11 mouse cellular contexts compared by ENCODE assay signal in the genomic region with DNA sequence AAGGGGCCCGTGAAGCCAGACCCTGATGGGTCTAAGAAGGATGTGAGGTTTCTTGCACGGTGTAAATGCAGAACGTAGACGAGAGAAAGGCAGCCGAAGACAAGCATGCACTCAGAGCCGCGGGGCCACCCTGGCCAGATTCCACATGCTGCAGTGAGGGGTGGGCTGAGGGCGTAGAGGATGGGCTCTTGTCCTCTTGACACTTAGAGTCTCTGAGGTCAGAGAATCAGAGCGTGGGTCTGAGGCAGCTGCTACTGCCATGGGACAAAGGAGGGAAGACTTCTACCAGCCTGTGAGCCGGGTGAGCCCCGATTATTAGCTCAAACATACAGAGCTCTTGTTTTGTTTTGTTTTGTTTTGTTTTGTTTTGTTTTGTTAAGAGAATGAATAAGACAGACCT. TPM values are rescaled to one million over a fixed set of nuclear protein-coding genes. Genes with fewer than 3 reads are reported as not detected.
DNase-seq lines count a peak whose midpoint lies in the region; ATAC-seq lines count a peak whose summit lies in the region.
"Had no signal": no experiment of that assay in that cellular context is flagged by ENCODE, and none has a peak within 500 bp of the region (broad histone marks: within the 10 kb centered on the region; RNA-seq: fewer than 3 reads in every experiment).

No protein-coding gene starts in this region.

- no peak overlapping the region for H3K4me3 ChIP-seq in kidney, embryonic 16.5 days (ENCODE audit: low read length)
- peak overlapping the region; percentile 14; the same call in 1 of the 2 replicates for H3K4me3 ChIP-seq in embryonic facial prominence, embryonic 13.5 days
- H3K4me3 ChIP-seq in hindbrain, embryonic 15.5 days, result 0 out of 2 replicates have a peak overlapping the region, but pooled peaks have one; percentile 8
- peak overlapping the region; percentile 9; the same call in 1 of the 2 replicates for H3K4me3 ChIP-seq in neural tube, embryonic 13.5 days
- H3K4me3 ChIP-seq: liver, embryonic 13.5 days had no signal

- peak overlapping the region; percentile 43 for H3K9ac ChIP-seq in kidney, embryonic 16.5 days (replicated peaks; ENCODE audit: low read length)
- H3K9ac ChIP-seq in embryonic facial prominence, embryonic 13.5 days, result peak overlapping the region; percentile 61
- no peak overlapping the region for H3K9ac ChIP-seq in hindbrain, embryonic 15.5 days
- H3K9ac ChIP-seq in neural tube, embryonic 13.5 days, result peak overlapping the region; percentile 44
- H3K9ac ChIP-seq: liver, embryonic 13.5 days had no signal

- peak overlapping the region; percentile 35 for H3K4me2 ChIP-seq in kidney, embryonic 16.5 days (replicated peaks; ENCODE audit: low read depth, low read length)
- H3K4me2 ChIP-seq in embryonic facial prominence, embryonic 13.5 days, result peak overlapping the region; percentile 49
- peak overlapping the region; percentile 43 for H3K4me2 ChIP-seq in hindbrain, embryonic 15.5 days
- peak overlapping the region; percentile 43 for H3K4me2 ChIP-seq in neural tube, embryonic 13.5 days
- H3K4me2 ChIP-seq: liver, embryonic 13.5 days had no signal

- ATAC-seq in kidney, embryonic 16.5 days (ENCODE audit: low FRiP score, low TSS enrichment), result no peak
- ATAC-seq in embryonic facial prominence, embryonic 13.5 days (ENCODE audit: insufficient number of reproducible peaks, insufficient read depth, low FRiP score, low TSS enrichment, low read depth), result no peak
- peak; percentile 19; the same call in 1 of the 2 replicates for ATAC-seq in hindbrain, embryonic 15.5 days (ENCODE audit: low FRiP score, low read depth)
- no peak; the same call in 1 of the 2 replicates for ATAC-seq in neural tube, embryonic 13.5 days (ENCODE audit: low read depth)

- H3K36me3 ChIP-seq in kidney, embryonic 16.5 days (ENCODE audit: insufficient read depth, low read length), result no peaks in the 10 kb centered on the region
- no peaks in the 10 kb centered on the region for H3K36me3 ChIP-seq in embryonic facial prominence, embryonic 13.5 days
- no peaks in the 10 kb centered on the region for H3K36me3 ChIP-seq in hindbrain, embryonic 15.5 days
- H3K36me3 ChIP-seq in neural tube, embryonic 13.5 days, result no peaks in the 10 kb centered on the region
- H3K36me3 ChIP-seq: liver, embryonic 13.5 days had no signal

- WGBS in kidney, embryonic 16.5 days, result 34% methylated on average over 11 of the region's 11 CpGs
- 17% methylated on average over 11 of the region's 11 CpGs for WGBS in embryonic facial prominence, embryonic 13.5 days
- WGBS in hindbrain, embryonic 15.5 days, result 7% methylated on average over 11 of the region's 11 CpGs
- 12% methylated on average over 11 of the region's 11 CpGs for WGBS in neural tube, embryonic 13.5 days

- H3K4me1 ChIP-seq in kidney, embryonic 16.5 days (ENCODE audit: insufficient read depth, low read length), result peaks cover 15% of the 10 kb centered on the region
- H3K4me1 ChIP-seq in embryonic facial prominence, embryonic 13.5 days, result peaks cover 29% of the 10 kb centered on the region
- H3K4me1 ChIP-seq in hindbrain, embryonic 15.5 days (replicated peaks), result peaks cover 24% of the 10 kb centered on the region
- H3K4me1 ChIP-seq in neural tube, embryonic 13.5 days (replicated peaks), result peaks cover 37% of the 10 kb centered on the region
- H3K4me1 ChIP-seq: liver, embryonic 13.5 days had no signal

- no peak overlapping the region for H3K27ac ChIP-seq in kidney, embryonic 16.5 days (ENCODE audit: low read length)
- 0 out of 2 replicates have a peak overlapping the region, but pooled peaks have one; percentile 12 for H3K27ac ChIP-seq in embryonic facial prominence, embryonic 13.5 days
- no peak overlapping the region for H3K27ac ChIP-seq in hindbrain, embryonic 15.5 days (replicated peaks)
- H3K27ac ChIP-seq in neural tube, embryonic 13.5 days (replicated peaks), result no peak overlapping the region
- H3K27ac ChIP-seq: liver, embryonic 13.5 days had no signal

- H3K27me3 ChIP-seq in kidney, embryonic 16.5 days (ENCODE audit: insufficient read depth, low read length), result no peaks in the 10 kb centered on the region
- H3K27me3 ChIP-seq in embryonic facial prominence, embryonic 13.5 days, result no peaks in the 10 kb centered on the region
- H3K27me3 ChIP-seq in hindbrain, embryonic 15.5 days, result no peaks in the 10 kb centered on the region
- H3K27me3 ChIP-seq in neural tube, embryonic 13.5 days, result no peaks in the 10 kb centered on the region
- H3K27me3 ChIP-seq: liver, embryonic 13.5 days had no signal

- DNase-seq in kidney, adult 18-20 months, result no peak
- no peak for DNase-seq in thymus, postnatal 14 days
- no peak for DNase-seq in adrenal gland, postnatal 25 days
- no peak for DNase-seq in layer of hippocampus, adult 8-10 months (ENCODE audit: low spot score in 2 of 2)
- DNase-seq: cerebellum, adult 2 months; kidney, postnatal 36 days; liver, embryonic 13.5 days had no signal

- no peaks in the 10 kb centered on the region for H3K9me3 ChIP-seq in kidney, embryonic 16.5 days (ENCODE audit: low read length)
- H3K9me3 ChIP-seq in embryonic facial prominence, embryonic 13.5 days, result no peaks in the 10 kb centered on the region
- no peaks in the 10 kb centered on the region for H3K9me3 ChIP-seq in hindbrain, embryonic 15.5 days
- H3K9me3 ChIP-seq in neural tube, embryonic 13.5 days, result no peaks in the 10 kb centered on the region
- H3K9me3 ChIP-seq: liver, embryonic 13.5 days had no signal

RNA-seq across cellular contexts. Expression of gene Fbxl14, which starts 11.1 kb away (rescaled TPM):
- 5.0 and 5.1 TPM in 2 replicates for polyA plus RNA-seq in kidney, embryonic 16.5 days (2015; fragmentation: Nextera tagmentation; extraction: Ambion mirVana)
- 3.2 and 3.8 TPM in 2 replicates for polyA plus RNA-seq in embryonic facial prominence, embryonic 13.5 days (2015; fragmentation: Nextera tagmentation; extraction: Ambion mirVana)
- polyA plus RNA-seq in hindbrain, embryonic 15.5 days (2015; fragmentation: Nextera tagmentation; extraction: Ambion mirVana), result 2.3 and 2.4 TPM in 2 replicates
- 2.8 and 3.0 TPM in 2 replicates for polyA plus RNA-seq in neural tube, embryonic 13.5 days (2015; fragmentation: Nextera tagmentation; extraction: Ambion mirVana)
- total RNA-seq in adrenal gland, postnatal 25 days (2021), result 39.5 and 40.8 TPM in 2 replicates
- total RNA-seq in layer of hippocampus, adult 8-10 months (2022), result 10 to 100 TPM; 33.2 to 34.0 (median 33.8) TPM

RNA-seq across cellular contexts. Expression of gene Wnt5b, which starts 53.6 kb away (rescaled TPM):
- polyA plus RNA-seq in kidney, embryonic 16.5 days (2015; fragmentation: Nextera tagmentation; extraction: Ambion mirVana), result 9.6 and 10.1 TPM in 2 replicates
- polyA plus RNA-seq in embryonic facial prominence, embryonic 13.5 days (2015; fragmentation: Nextera tagmentation; extraction: Ambion mirVana), result 11.1 TPM in 2 replicates
- polyA plus RNA-seq in hindbrain, embryonic 15.5 days (2015; fragmentation: Nextera tagmentation; extraction: Ambion mirVana), result 4.9 and 6.6 TPM in 2 replicates
- polyA plus RNA-seq in neural tube, embryonic 13.5 days (2015; fragmentation: Nextera tagmentation; extraction: Ambion mirVana), result 4.3 and 5.5 TPM in 2 replicates
- 1.7 and 2.7 TPM in 2 replicates for total RNA-seq in adrenal gland, postnatal 25 days (2021)
- 1 to 10 TPM; 1.6 to 3.1 (median 2.5) TPM for total RNA-seq in layer of hippocampus, adult 8-10 months (2022)
